Mouse (Mus musculus) liver, adult 2 months (tissue): ENCODE measurements at regions not wholly inside any gene's neighbourhood (a gene's known extent, or its start where the extent isn't known, plus 50 kb on each side); places are given as distances from the start of the nearest gene placed in this dataset.

Source experiments
- CTCF ChIP-seq: fragments of 200-500 bp; IDR thresholded peaks from 2 replicates; pipeline ENCODE4 v1.5.1; 2011; ENCODE audit warnings: low read depth, low read length, control low read depth
- POLR2A ChIP-seq: fragments of 200-500 bp; IDR thresholded peaks from 2 replicates; pipeline ENCODE4 v1.6.1; 2011; ENCODE audit warnings: low read length, control low read depth; ENCODE audit not compliant: insufficient read depth; ENCODE audit errors: extremely low read depth

DNA sequence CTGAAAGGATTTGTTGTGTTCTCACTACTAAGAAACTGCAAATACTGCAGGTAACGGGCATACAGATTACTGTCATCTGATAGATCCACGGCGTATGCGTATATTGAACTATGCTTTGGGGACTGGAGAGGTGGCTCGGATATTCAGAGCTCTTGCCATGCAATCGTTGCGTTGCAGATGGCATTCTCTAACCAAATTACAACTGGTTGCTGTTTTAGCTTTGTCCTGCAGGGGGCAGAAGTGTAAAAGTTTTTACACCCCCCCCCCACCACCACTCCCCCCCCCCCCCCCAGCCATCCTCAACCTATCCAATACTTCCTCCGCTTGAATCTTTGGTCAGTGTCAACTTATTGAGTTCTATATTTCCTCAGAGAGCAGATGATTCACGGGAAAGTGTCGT, 51.6 kb upstream of the Mon1b start:
- TF ChIP-seq CTCF: no peak
- no peak for TF ChIP-seq POLR2A
